Mouse (Mus musculus): ENCODE data around the gene Arpc1b. TPM values are rescaled to one million over a fixed set of nuclear protein-coding genes. Genes with fewer than 3 reads are reported as not detected.
"Not testable (repeated sequence)": the region's sequence is repeated elsewhere in the genome, so short reads cannot be mapped to it uniquely, and the experiment has no call there.

The Arpc1b gene
- polyA plus RNA-seq, 1 experiment from 2014 or later, result 218 TPM

DNA sequence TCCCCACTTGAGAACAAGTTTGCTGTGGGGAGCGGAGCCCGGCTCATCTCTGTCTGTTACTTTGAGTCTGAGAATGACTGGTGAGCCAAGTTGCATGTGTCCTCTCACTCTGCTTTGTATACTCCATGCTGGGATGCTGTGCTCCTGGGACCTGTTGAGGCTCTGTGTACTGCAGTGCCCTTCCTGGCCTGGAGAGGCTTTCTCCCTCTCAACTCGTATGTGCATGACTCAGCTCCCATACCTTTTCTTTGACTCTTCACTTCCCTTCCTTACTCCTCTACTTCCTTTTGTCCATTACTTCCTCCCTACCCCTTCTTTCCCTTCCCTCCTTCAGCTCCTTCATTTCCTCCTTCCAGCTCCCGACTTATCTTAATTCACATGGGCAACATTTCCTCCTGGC, 17.8 kb upstream of the Arpc1b start:
- DNase-seq (ENCODE audit: low spot score), result no peak

DNA sequence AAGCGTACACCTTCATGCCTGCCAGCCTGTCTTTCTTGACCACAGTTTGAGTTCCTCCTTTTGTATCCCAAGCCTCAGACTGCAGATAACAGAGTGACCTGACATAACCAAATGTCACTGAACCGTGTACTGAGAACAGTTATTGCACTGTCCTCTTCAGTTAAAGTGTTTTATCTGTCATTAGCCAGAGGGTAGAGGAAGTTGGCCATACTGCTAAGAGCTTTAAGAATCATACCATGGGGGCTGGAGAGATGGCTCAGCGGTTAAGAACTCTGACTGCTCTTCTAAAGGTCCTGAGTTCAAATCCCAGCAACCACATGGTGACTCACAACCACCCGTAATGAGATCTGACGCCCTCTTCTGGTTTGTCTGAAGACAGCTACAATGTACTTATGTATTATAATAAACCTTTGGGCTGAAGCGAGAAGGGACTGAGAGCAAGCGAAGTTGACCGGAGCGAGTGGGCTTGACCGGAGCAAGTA, 15.6 kb upstream of the Arpc1b start:
- WGBS, result 90% methylated on average over 10 of the region's 10 CpGs
- H3K4me3 ChIP-seq, result no peak overlapping the region
- no peak for DNase-seq (ENCODE audit: low spot score)
- no peaks in the 10 kb centered on the region for H3K27me3 ChIP-seq (ENCODE audit: insufficient read depth, poor library complexity, severe bottlenecking)
- H3K4me1 ChIP-seq, result no peaks in the 10 kb centered on the region
- H3K9me3 ChIP-seq, result no peaks in the 10 kb centered on the region
- peaks cover 89% of the 10 kb centered on the region for H3K36me3 ChIP-seq
- no peak overlapping the region for H3K27ac ChIP-seq

More for the DNA sequence above, 17.8 kb upstream of the Arpc1b start:
- Histone ChIP-seq H3K9me3 (no peaks in the 10 kb centered on the region), H3K36me3 (peaks cover 88% of the 10 kb centered on the region), H3K27me3 (ENCODE audit: insufficient read depth, poor library complexity, severe bottlenecking) (no peaks in the 10 kb centered on the region), H3K27ac (no peak overlapping the region), H3K4me1 (no peaks in the 10 kb centered on the region), H3K4me3 (no peak overlapping the region)
- 71% methylated on average over 4 of the region's 4 CpGs for WGBS

DNA sequence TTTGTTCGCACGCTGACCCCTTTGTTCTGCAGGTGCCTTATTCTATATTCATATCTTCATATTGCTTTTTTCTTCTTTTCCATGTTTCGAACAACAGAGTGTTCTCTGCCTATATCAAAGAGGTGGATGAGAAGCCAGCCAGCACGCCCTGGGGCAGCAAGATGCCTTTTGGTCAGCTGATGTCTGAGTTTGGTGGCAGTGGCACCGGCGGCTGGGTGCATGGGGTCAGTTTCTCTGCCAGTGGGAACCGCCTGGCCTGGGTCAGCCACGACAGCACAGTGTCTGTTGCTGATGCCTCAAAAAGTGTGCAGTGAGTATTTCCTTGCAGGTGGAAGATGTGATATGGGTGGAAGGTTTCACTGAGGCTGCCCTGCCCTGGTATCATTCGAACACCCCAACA, 13.1 kb upstream of the Arpc1b start:
- Histone ChIP-seq H3K27me3 (ENCODE audit: insufficient read depth, poor library complexity, severe bottlenecking) (no peaks in the 10 kb centered on the region), H3K36me3 (peaks cover 98% of the 10 kb centered on the region), H3K4me3 (no peak overlapping the region), H3K4me1 (no peaks in the 10 kb centered on the region), H3K27ac (no peak overlapping the region), H3K9me3 (no peaks in the 10 kb centered on the region)
- WGBS, result 94% methylated on average over 9 of the region's 9 CpGs
- DNase-seq (ENCODE audit: low spot score), result no peak

DNA sequence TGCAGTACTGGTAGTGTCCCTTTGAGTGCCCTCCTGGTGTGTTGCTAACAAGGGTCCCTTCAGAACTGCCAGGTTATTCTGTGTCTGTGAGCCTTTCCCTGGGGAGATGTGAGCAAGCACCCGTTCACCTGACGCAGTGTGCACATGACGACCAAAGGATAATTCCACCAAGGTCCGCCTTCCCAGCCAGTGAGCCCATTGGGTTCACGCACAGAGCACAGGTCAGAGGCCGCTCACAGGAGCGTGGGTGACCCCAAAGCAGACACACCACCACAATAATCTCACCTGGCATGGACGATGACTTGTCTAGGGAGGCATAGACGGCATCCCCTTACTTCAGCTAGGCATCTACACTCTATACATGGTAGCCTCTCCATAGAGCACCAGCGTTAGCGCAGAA, 12.6 kb upstream of the Arpc1b start:
- not testable (repeated sequence) for H3K9me3 ChIP-seq; H3K27ac ChIP-seq; DNase-seq (ENCODE audit: low spot score); H3K4me1 ChIP-seq; H3K4me3 ChIP-seq; H3K27me3 ChIP-seq (ENCODE audit: insufficient read depth, poor library complexity, severe bottlenecking)
- H3K36me3 ChIP-seq, result peaks cover 98% of the 10 kb centered on the region
- WGBS, result 96% methylated on average over 11 of the region's 11 CpGs

DNA sequence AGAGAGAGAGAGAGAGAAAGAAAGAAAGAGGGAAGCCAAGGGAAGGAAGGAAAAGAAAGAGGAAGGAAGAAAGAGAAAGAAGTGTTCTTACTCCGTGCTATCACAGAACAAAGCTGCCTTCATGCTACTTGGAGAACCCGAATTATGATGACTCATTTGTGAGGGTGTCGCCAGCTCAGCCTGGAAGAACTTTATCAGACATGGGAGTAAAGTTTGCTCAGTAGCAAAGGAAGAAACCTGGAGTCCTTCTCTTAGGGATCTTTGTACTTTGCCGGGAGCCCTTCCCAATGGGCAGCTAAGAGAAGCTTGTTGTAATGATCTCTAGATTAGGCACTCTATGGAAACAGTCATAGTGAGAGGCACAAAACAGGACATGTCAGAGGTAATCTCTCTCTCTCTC, 11.3 kb upstream of the Arpc1b start:
- H3K4me3 ChIP-seq, result no peak overlapping the region
- 71% methylated on average over 4 of the region's 4 CpGs for whole genome bisulfite sequencing
- no peaks in the 10 kb centered on the region for H3K27me3 ChIP-seq (ENCODE audit: insufficient read depth, poor library complexity, severe bottlenecking)
- no peaks in the 10 kb centered on the region for H3K9me3 ChIP-seq
- DNase-seq (ENCODE audit: low spot score), result no peak
- H3K27ac ChIP-seq, result no peak overlapping the region
- H3K4me1 ChIP-seq, result no peaks in the 10 kb centered on the region
- peaks cover 97% of the 10 kb centered on the region for H3K36me3 ChIP-seq

DNA sequence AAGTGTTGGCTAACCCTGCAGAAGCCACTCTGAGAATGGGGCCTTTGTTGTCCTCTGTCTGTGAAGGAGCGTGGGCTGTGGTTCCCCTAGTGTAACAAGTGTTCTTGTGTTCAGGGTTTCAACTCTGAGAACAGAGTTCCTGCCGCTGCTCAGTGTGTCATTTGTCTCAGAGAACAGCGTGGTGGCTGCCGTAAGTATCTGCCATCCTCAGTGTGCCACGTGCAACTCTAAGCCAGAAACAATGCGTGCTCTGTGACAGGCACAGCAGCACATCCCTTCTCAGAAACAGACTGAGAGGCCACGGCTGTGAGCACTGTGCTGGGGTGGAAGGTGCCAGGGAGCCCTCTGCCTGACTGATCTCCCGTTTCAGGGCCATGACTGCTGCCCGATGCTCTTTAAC, 9.7 kb upstream of the Arpc1b start:
- DNase-seq (ENCODE audit: low spot score), result no peak
- Histone ChIP-seq H3K27me3 (ENCODE audit: insufficient read depth, poor library complexity, severe bottlenecking) (no peaks in the 10 kb centered on the region), H3K9me3 (no peaks in the 10 kb centered on the region), H3K36me3 (peaks cover 97% of the 10 kb centered on the region), H3K4me3 (no peak overlapping the region), H3K4me1 (no peaks in the 10 kb centered on the region), H3K27ac (no peak overlapping the region)
- 84% methylated on average over 9 of the region's 9 CpGs for WGBS

DNA sequence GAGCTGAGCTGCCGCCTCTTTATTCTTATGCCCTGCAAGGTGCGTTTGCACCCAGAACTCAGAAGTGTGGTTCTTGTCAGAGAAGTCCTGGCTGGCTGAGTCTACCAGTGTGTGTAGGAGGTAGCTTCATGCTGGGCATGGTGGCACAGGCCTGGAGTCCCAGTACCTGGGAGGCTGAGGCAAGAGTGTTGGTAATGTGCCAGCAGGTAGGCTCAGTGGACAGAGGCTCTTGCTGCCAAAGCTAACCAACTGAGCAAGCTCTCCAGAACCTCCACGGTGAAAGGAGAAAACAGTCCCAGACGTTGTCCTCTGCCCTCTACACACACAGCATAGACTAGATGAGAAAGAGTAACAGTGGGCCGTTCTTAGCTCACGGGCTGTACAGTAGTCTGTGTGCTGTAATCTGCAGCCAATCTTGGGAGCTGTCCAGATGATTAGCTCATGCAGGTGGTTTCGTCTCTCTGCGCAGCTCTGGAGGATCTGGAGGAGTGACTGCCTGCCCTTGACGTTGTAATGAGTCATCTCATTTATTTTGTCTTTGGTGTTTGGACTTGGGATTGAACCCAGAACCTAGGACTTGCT, 8.2 kb upstream of the Arpc1b start:
- Histone ChIP-seq H3K27me3 (ENCODE audit: insufficient read depth, poor library complexity, severe bottlenecking) (no peaks in the 10 kb centered on the region), H3K4me3 (no peak overlapping the region), H3K27ac (no peak overlapping the region), H3K4me1 (peaks cover 6% of the 10 kb centered on the region; the same call in 1 of the 2 replicates), H3K36me3 (peaks cover 97% of the 10 kb centered on the region), H3K9me3 (no peaks in the 10 kb centered on the region)
- no peak for DNase-seq (ENCODE audit: low spot score)
- 88% methylated on average over 9 of the region's 9 CpGs for WGBS

DNA sequence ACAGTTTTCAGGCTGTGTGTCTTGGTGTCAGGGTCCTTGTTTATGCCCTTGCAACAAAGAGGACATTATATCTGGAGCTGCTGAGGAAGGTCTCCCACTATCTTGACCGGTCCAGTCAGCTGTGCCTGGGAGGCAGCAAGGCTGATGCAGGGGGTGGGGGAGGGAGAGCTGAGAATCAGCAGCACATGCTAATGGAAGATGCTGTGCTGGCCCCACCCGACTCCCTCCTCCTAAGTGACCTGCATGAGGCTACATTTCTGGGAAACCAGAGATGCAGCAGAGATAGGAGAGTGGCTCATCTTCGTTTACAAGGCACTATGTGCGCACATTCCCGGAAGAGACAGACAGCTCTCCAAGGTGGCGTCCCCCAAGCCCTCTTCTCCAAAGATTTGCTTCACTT, 3.6 kb upstream of the Arpc1b start:
- WGBS, result 84% methylated on average over 6 of the region's 6 CpGs

DNA sequence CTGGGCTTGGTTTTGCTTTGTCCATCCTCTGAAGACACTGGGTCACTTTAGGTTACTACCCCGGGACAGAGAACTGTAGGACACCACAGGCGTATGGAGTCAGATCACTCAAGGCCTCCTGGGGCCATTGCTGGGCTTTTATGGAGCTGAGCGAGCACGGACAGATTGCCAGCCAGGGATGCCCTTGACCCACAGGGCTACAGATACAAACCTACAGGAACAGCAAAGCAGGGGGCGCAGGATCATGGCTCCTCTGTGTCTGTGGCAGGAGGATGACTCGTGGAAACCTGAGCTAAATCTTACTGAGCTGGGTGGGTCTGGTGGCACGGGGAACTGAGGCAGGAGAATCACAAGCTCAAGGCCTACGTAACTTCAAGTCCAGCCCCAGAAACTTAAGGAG, 1.4 kb upstream of the Arpc1b start:
- no peak overlapping the region for H3K4me3 ChIP-seq
- no peaks in the 10 kb centered on the region for H3K27me3 ChIP-seq (ENCODE audit: insufficient read depth, poor library complexity, severe bottlenecking)
- H3K36me3 ChIP-seq, result peaks cover 34% of the 10 kb centered on the region
- H3K27ac ChIP-seq, result no peak overlapping the region
- peaks cover 20% of the 10 kb centered on the region for H3K4me1 ChIP-seq
- WGBS, result 87% methylated on average over 8 of the region's 8 CpGs
- DNase-seq (ENCODE audit: low spot score), result no peak
- no peaks in the 10 kb centered on the region for H3K9me3 ChIP-seq

More for the DNA sequence above, 3.6 kb upstream of the Arpc1b start:
- H3K4me3 ChIP-seq, result no peak overlapping the region
- DNase-seq (ENCODE audit: low spot score), result no peak
- peaks cover 55% of the 10 kb centered on the region for H3K36me3 ChIP-seq
- no peaks in the 10 kb centered on the region for H3K9me3 ChIP-seq
- no peak overlapping the region for H3K27ac ChIP-seq
- peaks cover 17% of the 10 kb centered on the region for H3K4me1 ChIP-seq
- H3K27me3 ChIP-seq (ENCODE audit: insufficient read depth, poor library complexity, severe bottlenecking), result no peaks in the 10 kb centered on the region

DNA sequence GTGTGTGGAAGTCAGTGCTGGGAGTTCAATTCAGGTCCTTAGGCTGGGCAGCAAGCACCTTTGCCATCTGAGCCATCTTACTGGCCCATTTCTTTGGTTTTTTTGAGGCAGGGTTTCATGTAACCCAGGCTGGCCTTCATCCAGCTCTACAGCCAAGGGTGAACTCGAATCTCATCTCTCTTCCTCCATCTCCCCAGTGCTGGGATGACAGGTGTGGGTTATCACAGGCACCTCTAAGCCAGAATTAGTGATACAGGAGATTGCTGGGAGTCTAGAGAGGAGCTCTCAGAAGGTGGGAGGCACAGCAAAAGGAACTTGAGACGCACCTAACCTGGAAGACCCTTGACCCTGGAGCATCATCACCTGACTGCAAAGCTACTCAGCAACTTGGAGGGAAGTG, 599 bp upstream of the Arpc1b start:
- H3K27ac ChIP-seq, result peak overlapping the region; percentile 88
- 42% methylated on average over 2 of the region's 2 CpGs for whole genome bisulfite sequencing
- peak overlapping the region; percentile 83 for H3K4me3 ChIP-seq
- peaks cover 26% of the 10 kb centered on the region for H3K36me3 ChIP-seq
- no peaks in the 10 kb centered on the region for H3K9me3 ChIP-seq
- DNase-seq (ENCODE audit: low spot score), result no peak
- no peaks in the 10 kb centered on the region for H3K27me3 ChIP-seq (ENCODE audit: insufficient read depth, poor library complexity, severe bottlenecking)
- H3K4me1 ChIP-seq, result peaks cover 20% of the 10 kb centered on the region

DNA sequence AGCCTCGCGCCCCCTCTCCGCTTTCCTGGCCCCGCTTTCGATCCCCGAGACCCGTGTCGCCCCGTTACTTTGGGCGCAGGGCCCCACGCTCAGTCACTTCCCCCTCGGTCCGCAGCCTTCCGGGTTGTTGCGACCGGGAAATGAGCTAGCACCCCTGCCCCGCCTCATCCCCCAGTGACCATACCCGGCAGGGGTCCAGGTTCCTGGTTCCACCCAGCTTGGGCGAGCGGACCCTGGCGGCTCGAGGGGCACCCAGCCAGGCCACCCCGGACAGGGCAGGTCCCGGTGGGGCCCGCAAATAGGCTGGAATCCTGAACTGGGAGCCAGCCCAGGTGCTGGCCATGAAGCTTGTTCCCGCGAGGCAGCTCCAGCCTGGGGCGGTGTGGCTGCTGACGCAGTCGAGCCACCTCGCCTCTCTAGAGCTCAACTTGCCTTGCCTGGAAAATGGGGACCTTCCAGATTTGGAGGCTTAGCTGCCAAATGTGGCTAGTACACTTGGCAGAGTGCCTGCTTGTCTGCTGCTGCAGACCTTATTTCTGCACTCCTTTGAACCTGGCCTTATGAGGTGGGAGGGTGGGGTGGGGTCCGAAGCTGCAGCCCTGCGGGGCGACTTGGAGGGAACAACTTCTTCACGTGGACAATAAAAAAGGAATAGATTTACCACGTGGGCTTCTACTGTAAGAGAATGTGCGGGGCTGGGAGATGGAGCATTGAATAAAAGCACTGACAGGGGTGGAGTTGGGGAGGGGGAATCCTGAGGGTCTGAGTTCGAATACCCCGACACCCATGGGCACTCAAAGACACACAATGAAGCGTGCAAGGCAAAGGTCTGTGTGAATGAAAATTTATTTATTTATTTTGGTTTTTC, 825 bp downstream of the Arpc1b start:
- Histone ChIP-seq H3K27ac (peak overlapping the region; percentile 88), H3K27me3 (ENCODE audit: insufficient read depth, poor library complexity, severe bottlenecking) (no peaks in the 10 kb centered on the region), H3K4me1 (peaks cover 17% of the 10 kb centered on the region), H3K9me3 (no peaks in the 10 kb centered on the region), H3K36me3 (peaks cover 22% of the 10 kb centered on the region), H3K4me3 (peak overlapping the region; percentile 83)
- WGBS, result 14% methylated on average over 40 of the region's 40 CpGs
- no peak for DNase-seq (ENCODE audit: low spot score)

DNA sequence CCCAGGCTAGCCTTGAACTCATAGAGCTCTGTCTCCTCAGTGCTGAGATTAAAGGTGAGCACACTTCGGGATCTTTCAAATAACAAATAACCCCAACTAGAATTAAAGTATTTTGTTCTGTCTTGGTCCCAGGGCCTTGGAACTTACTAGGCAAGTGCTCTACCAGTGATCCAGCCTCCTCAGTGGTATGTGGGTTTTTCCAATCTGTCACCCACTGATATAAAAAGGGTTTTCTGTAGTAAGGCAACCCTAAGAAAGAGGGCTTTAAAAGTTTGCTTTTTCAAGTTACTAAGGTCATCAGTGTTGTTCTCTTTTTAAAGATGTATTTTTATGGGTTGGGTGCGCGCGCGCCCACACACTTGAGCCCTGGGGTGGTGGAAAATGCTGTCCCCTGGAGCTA, 1.7 kb downstream of the Arpc1b start:
- no peak overlapping the region for H3K4me3 ChIP-seq
- H3K27ac ChIP-seq, result peak overlapping the region; percentile 59; the same call in 1 of the 2 replicates

DNA sequence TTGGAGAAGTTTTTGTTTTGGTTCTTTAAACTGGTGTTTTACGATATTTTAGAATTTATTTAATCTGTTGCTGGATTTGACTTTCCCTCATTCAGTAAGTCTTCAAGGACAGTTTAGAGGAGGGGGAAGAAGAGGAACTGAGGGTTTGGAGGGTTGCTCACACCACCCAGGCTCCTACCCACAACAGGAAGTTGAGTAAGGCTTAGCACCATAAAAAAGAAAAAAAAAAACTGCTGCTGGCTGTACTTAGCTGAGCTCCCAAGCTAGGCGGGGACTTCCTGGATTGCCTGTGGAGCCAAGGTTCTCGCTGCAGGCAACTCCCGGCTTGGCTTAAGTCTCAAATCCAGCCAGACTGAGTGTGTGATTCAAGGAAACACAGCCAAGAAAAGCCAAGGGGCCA, 2.3 kb downstream of the Arpc1b start:
- no peak overlapping the region for H3K4me3 ChIP-seq
- peaks cover 25% of the 10 kb centered on the region for H3K4me1 ChIP-seq
- H3K27me3 ChIP-seq (ENCODE audit: insufficient read depth, poor library complexity, severe bottlenecking), result no peaks in the 10 kb centered on the region
- H3K9me3 ChIP-seq, result no peaks in the 10 kb centered on the region
- H3K36me3 ChIP-seq, result peaks cover 9% of the 10 kb centered on the region
- WGBS, result 50% methylated on average over 4 of the region's 4 CpGs
- peak overlapping the region; percentile 59; the same call in 1 of the 2 replicates for H3K27ac ChIP-seq
- no peak for DNase-seq (ENCODE audit: low spot score)

More for the DNA sequence above, 1.7 kb downstream of the Arpc1b start:
- WGBS, result 95% methylated on average over 5 of the region's 5 CpGs
- H3K27me3 ChIP-seq (ENCODE audit: insufficient read depth, poor library complexity, severe bottlenecking), result no peaks in the 10 kb centered on the region
- H3K9me3 ChIP-seq, result no peaks in the 10 kb centered on the region
- DNase-seq (ENCODE audit: low spot score), result no peak
- peaks cover 13% of the 10 kb centered on the region for H3K36me3 ChIP-seq
- peaks cover 19% of the 10 kb centered on the region for H3K4me1 ChIP-seq

Measured in heart, embryonic 10.5 days (tissue).